Mouse (Mus musculus) liver, embryonic 11.5 days (tissue): ENCODE measurements at regions not wholly inside any gene's neighbourhood (a gene's known extent, or its start where the extent isn't known, plus 50 kb on each side); places are given as distances from the start of the nearest gene placed in this dataset.

Source experiments
- ATAC-seq: fragments of 200-750 bp; cut with Nextera tagmentation; replicated peaks from 2 replicates; pipeline ENCODE4 v1.8.0; 2017; ENCODE audit warnings: moderate number of reproducible peaks, mild to moderate bottlenecking, moderate TSS enrichment, moderate library complexity; ENCODE audit not compliant: low FRiP score
- DNase-seq: peaks from one replicate; pipeline ENCODE4 v3.0.0-alpha.2; 2017; ENCODE audit warnings: low spot score
- H3K27ac ChIP-seq: fragments of 300-500 bp; sonication (generic); 2 replicates; pipeline ENCODE4 v1.5.1; 2014; ENCODE audit warnings: mild to moderate bottlenecking, low read depth, low read length, control low read depth
- H3K27me3 ChIP-seq: fragments of 300-500 bp; sonication (generic); replicated peaks from 2 replicates; pipeline ENCODE4 v1.6.1; 2014; ENCODE audit warnings: low read length, mixed read lengths; ENCODE audit not compliant: control insufficient read depth, insufficient read depth
- H3K36me3 ChIP-seq: fragments of 300-500 bp; sonication (generic); 2 replicates; pipeline ENCODE4 v1.6.1; 2014; ENCODE audit warnings: mild to moderate bottlenecking, low read length, moderate library complexity, mixed read lengths; ENCODE audit not compliant: control insufficient read depth, insufficient read depth
- H3K4me1 ChIP-seq: fragments of 300-500 bp; sonication (generic); replicated peaks from 2 replicates; pipeline ENCODE4 v1.6.1; 2014; ENCODE audit warnings: low read length, mixed read lengths; ENCODE audit not compliant: control insufficient read depth, insufficient read depth
- H3K4me2 ChIP-seq: fragments of 300-500 bp; sonication (generic); 2 replicates; pipeline ENCODE4 v1.6.1; 2014; ENCODE audit warnings: mild to moderate bottlenecking, control low read depth, moderate library complexity
- H3K4me3 ChIP-seq: fragments of 300-500 bp; sonication (generic); 2 replicates; pipeline ENCODE4 v1.5.1; 2014; ENCODE audit warnings: low read depth, low read length, control low read depth
- H3K9ac ChIP-seq: fragments of 300-500 bp; sonication (generic); 2 replicates; pipeline ENCODE4 v1.6.1; 2014; ENCODE audit warnings: low read depth, low read length, control low read depth
- H3K9me3 ChIP-seq: fragments of 300-500 bp; sonication (generic); 2 replicates; pipeline ENCODE4 v1.6.1; 2016; ENCODE audit warnings: low read length, inconsistent platforms, mixed read lengths; ENCODE audit not compliant: control insufficient read depth
- WGBS: fragments of 180-500 bp; shearing (Covaris S2); extraction: QIAGEN DNeasy Blood & Tissue Kit; methylation state at CpG from one replicate; pipeline ENCODE4 v1.1.7; 2014; 5-methylcytosine and 5-hydroxymethylcytosine counted together

DNA sequence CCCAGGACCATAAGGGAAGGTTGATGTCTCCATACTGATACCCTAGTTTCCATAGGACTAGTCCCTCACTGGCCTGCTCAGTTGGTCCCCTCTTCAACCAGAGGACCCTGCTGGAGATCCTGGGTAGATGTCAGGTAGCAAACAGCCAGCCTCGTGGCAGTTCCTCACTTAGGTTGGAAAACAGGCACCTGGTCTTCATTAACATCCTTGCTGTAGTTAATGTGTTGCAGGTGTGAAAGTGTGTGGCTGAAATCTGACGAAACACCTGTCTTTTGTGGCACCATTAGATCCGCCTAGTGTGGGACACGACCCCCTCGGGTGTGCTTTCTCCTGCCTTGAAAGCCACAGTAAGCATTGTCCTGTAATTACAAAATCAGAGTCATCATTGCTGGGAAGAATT, 551.9 kb downstream of the Nfib start:
- no peak overlapping the region for H3K4me3 ChIP-seq
- ATAC-seq (no peak), DNase-seq (no peak)
- no peaks in the 10 kb centered on the region for H3K27me3 ChIP-seq
- no peaks in the 10 kb centered on the region for H3K9me3 ChIP-seq
- WGBS, result 66% methylated on average over 5 of the region's 5 CpGs
- H3K36me3 ChIP-seq, result no peaks in the 10 kb centered on the region
- no peak overlapping the region for H3K9ac ChIP-seq
- H3K27ac ChIP-seq, result no peak overlapping the region
- H3K4me1 ChIP-seq, result no peaks in the 10 kb centered on the region
- H3K4me2 ChIP-seq, result no peak overlapping the region

DNA sequence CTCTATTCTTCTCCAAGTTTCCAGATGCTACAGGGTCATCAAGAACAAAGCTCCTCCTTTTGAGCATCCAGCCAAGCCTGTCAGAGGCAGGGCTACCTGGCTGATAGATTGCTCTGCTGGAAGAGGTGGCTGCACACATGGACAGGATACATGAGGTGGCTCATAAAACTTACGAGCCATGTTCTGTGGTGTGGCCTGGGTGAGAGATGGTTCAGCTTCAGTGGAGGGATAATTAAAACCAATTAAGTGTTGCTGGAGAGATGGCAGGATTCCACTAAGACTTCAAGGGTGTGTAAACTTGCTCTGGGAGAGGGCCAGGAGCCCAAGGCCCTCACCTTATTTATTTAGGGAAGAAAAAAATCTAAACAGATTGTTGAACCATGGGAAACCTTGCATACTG, 555.6 kb downstream of the Nfib start:
- DNase-seq, result no peak
- 68% methylated on average over 1 of the region's 1 CpGs for WGBS
- Histone ChIP-seq H3K27me3 (no peaks in the 10 kb centered on the region), H3K4me3 (no peak overlapping the region), H3K9ac (no peak overlapping the region), H3K4me2 (no peak overlapping the region), H3K4me1 (no peaks in the 10 kb centered on the region), H3K9me3 (no peaks in the 10 kb centered on the region), H3K27ac (no peak overlapping the region), H3K36me3 (no peaks in the 10 kb centered on the region)
- no peak for ATAC-seq

DNA sequence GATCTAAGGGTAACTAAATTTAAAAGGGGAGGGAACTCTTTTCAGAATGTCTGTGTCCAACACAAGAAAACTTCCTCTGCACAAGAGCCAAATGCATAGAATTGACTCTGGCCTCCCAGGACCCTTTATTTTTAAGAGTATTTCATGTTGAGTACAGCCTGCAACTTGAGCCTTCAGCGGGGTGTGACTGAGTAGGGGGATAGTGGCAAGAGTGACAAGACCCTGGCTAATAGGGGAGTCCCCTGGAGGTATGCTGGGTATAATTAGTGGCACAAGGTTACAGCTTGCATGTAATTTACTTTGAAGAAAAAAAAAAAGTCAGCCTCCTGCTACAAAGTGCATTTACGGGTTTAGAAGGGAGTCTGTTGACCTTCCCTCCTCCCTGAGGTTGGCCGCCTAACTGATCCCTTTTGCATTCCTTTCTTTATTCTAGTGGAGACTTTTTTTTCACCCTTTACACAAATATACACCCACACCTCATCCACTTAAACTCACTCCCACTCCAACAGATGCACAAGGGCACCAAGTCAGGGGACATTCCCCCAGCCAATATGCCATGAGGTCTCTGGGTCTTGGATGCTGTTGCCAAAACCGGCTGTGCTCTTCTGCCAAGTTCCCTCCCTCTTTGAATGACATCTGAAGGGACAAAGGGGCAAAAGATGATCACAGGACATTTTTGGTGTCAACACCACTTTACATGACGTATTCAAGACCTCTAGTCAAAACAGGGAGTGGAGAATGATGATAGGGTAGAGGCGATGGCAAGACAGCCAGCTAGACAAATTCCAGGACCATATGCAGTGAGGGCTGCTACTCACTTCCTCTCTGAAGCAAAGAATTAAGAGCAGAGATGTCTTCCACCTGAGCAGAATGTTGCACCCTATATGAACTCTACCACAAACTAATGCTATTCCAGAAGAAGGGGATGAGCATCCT, 557.2 kb downstream of the Nfib start:
- H3K36me3 ChIP-seq, result no peaks in the 10 kb centered on the region
- H3K4me2 ChIP-seq, result no peak overlapping the region
- no peaks in the 10 kb centered on the region for H3K4me1 ChIP-seq
- WGBS, result 55% methylated on average over 6 of the region's 6 CpGs
- no peak overlapping the region for H3K9ac ChIP-seq
- no peak for ATAC-seq
- H3K4me3 ChIP-seq, result no peak overlapping the region
- DNase-seq, result no peak
- H3K27ac ChIP-seq, result no peak overlapping the region
- H3K27me3 ChIP-seq, result no peaks in the 10 kb centered on the region
- no peaks in the 10 kb centered on the region for H3K9me3 ChIP-seq

DNA sequence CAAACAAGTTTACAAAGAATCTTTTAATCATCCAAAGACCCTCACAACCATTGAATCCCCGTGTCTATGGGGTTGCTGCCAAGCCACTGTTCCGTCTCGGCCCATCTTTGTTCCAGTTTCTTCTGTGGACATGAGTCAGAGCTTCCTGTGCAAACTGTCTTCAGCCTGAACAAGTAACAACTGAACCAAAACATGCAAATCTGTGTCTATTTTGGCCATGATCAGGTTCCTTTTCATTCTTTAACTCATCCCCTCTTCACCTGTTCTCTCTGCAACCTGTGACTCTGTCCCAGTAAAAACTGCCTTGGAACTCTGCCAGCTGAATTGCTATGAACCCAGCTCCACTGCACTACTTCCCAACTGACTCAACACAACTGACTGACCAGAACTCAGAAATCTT, 563.2 kb downstream of the Nfib start:
- ATAC-seq, result no peak
- H3K36me3 ChIP-seq, result no peaks in the 10 kb centered on the region
- H3K27me3 ChIP-seq, result no peaks in the 10 kb centered on the region
- H3K9me3 ChIP-seq, result no peaks in the 10 kb centered on the region
- H3K4me2 ChIP-seq, result no peak overlapping the region
- H3K27ac ChIP-seq, result no peak overlapping the region
- H3K9ac ChIP-seq, result no peak overlapping the region
- H3K4me1 ChIP-seq, result no peaks in the 10 kb centered on the region
- WGBS, result 86% methylated on average over 3 of the region's 3 CpGs
- no peak for DNase-seq
- H3K4me3 ChIP-seq, result no peak overlapping the region

DNA sequence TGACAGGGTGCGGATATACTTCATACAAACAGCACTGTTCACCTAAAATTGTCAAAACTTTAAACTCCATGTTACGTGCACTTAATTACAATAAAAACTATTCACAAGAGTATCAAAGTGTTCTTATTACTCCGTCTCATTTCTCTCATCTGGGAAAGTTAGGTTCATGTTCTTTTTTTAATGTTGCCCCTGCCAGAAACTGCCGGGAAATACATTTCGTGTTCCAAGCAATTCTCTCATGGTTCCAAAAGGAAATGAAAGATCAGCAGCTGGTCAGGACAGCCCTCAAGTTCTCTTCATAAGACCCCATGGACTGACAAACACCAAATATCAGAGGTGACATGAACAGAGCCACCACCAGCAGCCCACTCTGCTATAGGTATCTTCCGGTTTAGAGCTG, 565.7 kb downstream of the Nfib start:
- Histone ChIP-seq H3K9me3 (no peaks in the 10 kb centered on the region), H3K27ac (no peak overlapping the region), H3K36me3 (no peaks in the 10 kb centered on the region), H3K4me3 (no peak overlapping the region), H3K4me2 (no peak overlapping the region), H3K9ac (no peak overlapping the region), H3K4me1 (no peaks in the 10 kb centered on the region), H3K27me3 (no peaks in the 10 kb centered on the region)
- ATAC-seq (no peak), DNase-seq (no peak)
- 91% methylated on average over 6 of the region's 6 CpGs for WGBS

DNA sequence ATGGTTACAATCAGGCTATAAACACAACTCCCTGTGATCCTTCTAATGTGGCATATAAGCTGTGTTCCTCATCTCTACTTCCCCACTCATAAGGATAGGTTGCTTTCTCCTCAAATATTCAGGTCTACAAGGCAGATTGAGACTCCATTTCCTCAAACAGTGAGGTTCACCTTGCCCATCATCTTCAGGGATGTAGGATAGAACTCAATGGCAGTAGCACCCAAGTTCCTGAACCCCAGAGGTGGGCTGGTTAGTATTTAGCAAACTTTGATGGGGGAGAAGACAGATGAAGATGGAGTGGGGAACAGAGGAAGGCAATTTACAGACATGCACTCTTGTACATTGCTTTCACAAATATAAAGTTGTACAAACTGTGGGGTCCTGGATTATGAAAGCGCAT, 566.5 kb downstream of the Nfib start:
- Histone ChIP-seq H3K9ac (no peak overlapping the region), H3K9me3 (no peaks in the 10 kb centered on the region)

DNA sequence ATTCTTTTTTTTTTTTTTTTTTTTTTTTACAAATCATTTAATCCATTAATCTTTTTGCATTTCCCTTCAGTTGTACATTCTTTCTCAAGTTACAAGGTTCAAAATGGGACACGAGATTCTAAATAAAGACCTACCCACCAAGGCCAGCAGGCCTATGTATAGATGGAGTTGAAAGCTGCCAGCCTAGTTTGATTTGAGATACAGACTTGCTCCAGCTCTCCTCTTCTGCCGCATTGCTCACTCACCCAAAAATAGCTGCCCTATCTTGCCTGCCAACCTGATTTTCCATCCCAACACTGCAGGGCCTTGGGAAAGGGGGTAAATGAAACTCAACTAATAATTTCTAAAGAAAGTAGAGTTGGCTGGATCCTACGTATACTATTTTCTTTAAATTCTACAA, 572.7 kb downstream of the Nfib start:
- ATAC-seq (no peak), DNase-seq (no peak)
- Histone ChIP-seq H3K4me1 (no peaks in the 10 kb centered on the region), H3K9me3 (no peaks in the 10 kb centered on the region), H3K4me3 (no peak overlapping the region), H3K9ac (no peak overlapping the region), H3K4me2 (no peak overlapping the region), H3K36me3 (no peaks in the 10 kb centered on the region), H3K27me3 (no peaks in the 10 kb centered on the region), H3K27ac (no peak overlapping the region)
- 72% methylated on average over 3 of the region's 3 CpGs for WGBS

More for the DNA sequence above, 566.5 kb downstream of the Nfib start:
- 97% methylated on average over 1 of the region's 1 CpGs for WGBS
- H3K36me3 ChIP-seq, result no peaks in the 10 kb centered on the region
- no peaks in the 10 kb centered on the region for H3K27me3 ChIP-seq
- no peak overlapping the region for H3K27ac ChIP-seq
- no peaks in the 10 kb centered on the region for H3K4me1 ChIP-seq
- no peak overlapping the region for H3K4me3 ChIP-seq
- ATAC-seq (no peak), DNase-seq (no peak)
- H3K4me2 ChIP-seq, result no peak overlapping the region

DNA sequence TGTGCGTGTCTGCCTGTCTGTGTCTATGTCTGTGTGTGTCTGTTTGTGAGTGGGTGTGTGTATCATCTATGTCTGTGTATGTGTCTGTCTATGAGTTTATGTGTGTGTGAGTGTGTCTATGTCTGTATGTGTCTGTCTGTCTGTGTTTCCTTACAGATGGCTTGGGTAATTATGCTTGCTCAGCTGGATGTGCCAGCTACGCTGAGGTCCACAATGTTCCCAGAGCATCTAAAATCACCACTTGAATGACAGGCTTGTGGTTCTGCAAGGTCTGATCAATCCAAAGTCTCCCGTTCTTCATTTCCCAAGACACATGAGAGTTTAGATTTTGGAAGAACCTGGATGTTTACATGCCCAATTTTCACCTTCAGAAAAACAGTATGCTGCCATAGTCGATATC, 573.2 kb downstream of the Nfib start:
- Histone ChIP-seq H3K4me3 (no peak overlapping the region), H3K4me2 (no peak overlapping the region), H3K27ac (no peak overlapping the region), H3K4me1 (no peaks in the 10 kb centered on the region), H3K27me3 (no peaks in the 10 kb centered on the region), H3K36me3 (no peaks in the 10 kb centered on the region), H3K9ac (no peak overlapping the region), H3K9me3 (no peaks in the 10 kb centered on the region)
- no peak for ATAC-seq
- no peak for DNase-seq
- WGBS, result 83% methylated on average over 4 of the region's 4 CpGs

DNA sequence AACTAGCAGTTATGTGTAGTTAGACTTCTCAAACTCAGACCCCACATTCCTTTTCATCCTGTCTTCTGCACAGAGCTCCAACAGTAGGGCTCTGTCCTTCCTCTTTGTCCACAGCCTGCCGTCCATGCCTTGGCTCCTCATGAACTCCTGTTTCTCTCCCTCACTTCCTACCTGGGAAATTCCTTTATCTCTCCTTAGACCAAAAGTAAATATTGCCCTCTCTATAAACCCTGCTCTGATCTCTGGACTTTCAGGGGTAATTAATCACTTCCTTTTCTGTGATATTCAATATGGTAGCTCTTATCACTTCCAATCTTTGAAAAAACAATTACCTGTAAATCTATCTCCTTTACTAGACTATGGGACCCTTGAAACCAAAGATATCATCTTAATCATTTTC, 576.1 kb downstream of the Nfib start:
- no peak overlapping the region for H3K4me2 ChIP-seq
- WGBS, result 33% methylated on average over 1 of the region's 1 CpGs

More for the DNA sequence above, 576.1 kb downstream of the Nfib start:
- no peak for ATAC-seq
- no peaks in the 10 kb centered on the region for H3K9me3 ChIP-seq
- no peaks in the 10 kb centered on the region for H3K36me3 ChIP-seq
- H3K27ac ChIP-seq, result no peak overlapping the region
- no peak for DNase-seq
- no peak overlapping the region for H3K9ac ChIP-seq
- no peak overlapping the region for H3K4me3 ChIP-seq
- no peaks in the 10 kb centered on the region for H3K27me3 ChIP-seq
- no peaks in the 10 kb centered on the region for H3K4me1 ChIP-seq
